In genomic region chr2:156858671-156859070, GRCm38 (mm10) we compare ENCODE assay signal across 26 mouse cellular contexts. TPM values are rescaled to one million over a fixed set of nuclear protein-coding genes. Genes with fewer than 3 reads are reported as not detected.
DNase-seq lines count a peak whose midpoint lies in the region; ATAC-seq and TF ChIP-seq lines count a peak whose summit lies in the region.
"Had no signal": no experiment of that assay in that cellular context is flagged by ENCODE, and none has a peak within 500 bp of the region (broad histone marks: within the 10 kb centered on the region; RNA-seq: fewer than 3 reads in every experiment).

No protein-coding gene starts in this region.

- H3K4me1 ChIP-seq in kidney, embryonic 16.5 days (ENCODE audit: insufficient read depth, low read length), result peaks cover 7% of the 10 kb centered on the region
- H3K4me1 ChIP-seq in lung, postnatal 0 days (ENCODE audit: insufficient read depth, low read depth, low read length), result peaks cover 6% of the 10 kb centered on the region; the same call in 1 of the 2 replicates
- H3K4me1 ChIP-seq in limb, embryonic 13.5 days, result peaks cover 36% of the 10 kb centered on the region
- H3K4me1 ChIP-seq in stomach, postnatal 0 days (replicated peaks; ENCODE audit: control insufficient read depth, insufficient read depth), result 0 out of 2 replicates have a peak, but pooled peaks cover 3% of the 10 kb centered on the region

- TF ChIP-seq CTCF in lung, postnatal 0 days (IDR thresholded peaks at IDR 0.05), result no peak
- TF ChIP-seq CTCF in stomach, postnatal 0 days (IDR thresholded peaks at IDR 0.05; ENCODE audit: low read depth), result no peak
- no peak for TF ChIP-seq CTCF in left cerebral cortex, adult 2 months (IDR thresholded peaks at IDR 0.05)

- intact Hi-C loops in left cerebral cortex, adult 2 months (cut with DNase I), result no loop called here

- H3K9ac ChIP-seq in kidney, embryonic 16.5 days (replicated peaks; ENCODE audit: low read length), result no peak overlapping the region
- H3K9ac ChIP-seq in lung, postnatal 0 days (replicated peaks; ENCODE audit: low read depth), result no peak overlapping the region
- no peak overlapping the region for H3K9ac ChIP-seq in limb, embryonic 13.5 days
- H3K9ac ChIP-seq in stomach, postnatal 0 days (ENCODE audit: low read length), result no peak overlapping the region
- H3K9ac ChIP-seq: forebrain, embryonic 15.5 days; heart, embryonic 13.5 days; liver, embryonic 14.5 days had no signal

- H3K36me3 ChIP-seq in kidney, embryonic 16.5 days (ENCODE audit: insufficient read depth, low read length), result peaks cover 17% of the 10 kb centered on the region
- peaks cover 7% of the 10 kb centered on the region; the same call in 1 of the 2 replicates for H3K36me3 ChIP-seq in lung, postnatal 0 days (ENCODE audit: insufficient read depth, low read length)
- peaks cover 31% of the 10 kb centered on the region for H3K36me3 ChIP-seq in limb, embryonic 13.5 days
- H3K36me3 ChIP-seq in stomach, postnatal 0 days (ENCODE audit: control insufficient read depth, insufficient read depth, low read length), result no peaks in the 10 kb centered on the region

- DNase-seq in kidney, postnatal 36 days, result no peak
- DNase-seq in lung, postnatal 10 days, result peak; percentile 58
- no peak for DNase-seq in lung, postnatal 0 days (ENCODE audit: low spot score)
- no peak for DNase-seq in stomach, postnatal 0 days (ENCODE audit: low spot score)
- no peak for DNase-seq in left cerebral cortex, adult 2 months (ENCODE audit: extremely low spot score in 1 of 2, low spot score in 2 of 2)
- DNase-seq: adrenal gland, adult 2 months; B cell, adult 2 months; cerebellum, adult 11-12 months; cerebellum, postnatal 10 days; gastrocnemius, postnatal 25 days; heart, adult 2 months; heart, postnatal 14 days; kidney, adult 2 months; lung, postnatal 4 days; midbrain, embryonic 14.5 days; retina, postnatal 1 day; right cerebral cortex, postnatal 25 days; spleen, adult 18-20 months had no signal

- H3K4me2 ChIP-seq in kidney, embryonic 16.5 days (replicated peaks; ENCODE audit: low read depth, low read length), result no peak overlapping the region
- no peak overlapping the region for H3K4me2 ChIP-seq in lung, postnatal 0 days (replicated peaks; ENCODE audit: low read depth, low read length)
- H3K4me2 ChIP-seq in limb, embryonic 13.5 days (replicated peaks), result no peak overlapping the region
- no peak overlapping the region for H3K4me2 ChIP-seq in stomach, postnatal 0 days (replicated peaks; ENCODE audit: low read depth)
- H3K4me2 ChIP-seq: forebrain, embryonic 15.5 days; heart, embryonic 13.5 days had no signal

- TF ChIP-seq EP300 in lung, postnatal 0 days (IDR thresholded peaks at IDR 0.05), result no peak
- TF ChIP-seq EP300 in stomach, postnatal 0 days (optimal IDR thresholded peaks at IDR 0.05), result no peak

- 71% methylated on average over 7 of the region's 7 CpGs for WGBS in kidney, embryonic 16.5 days
- 62% methylated on average over 7 of the region's 7 CpGs for WGBS in lung, postnatal 0 days
- 66% methylated on average over 7 of the region's 7 CpGs for WGBS in limb, embryonic 13.5 days
- WGBS in stomach, postnatal 0 days, result 35% methylated on average over 7 of the region's 7 CpGs

- H3K27me3 ChIP-seq in kidney, embryonic 16.5 days (ENCODE audit: insufficient read depth, low read length), result no peaks in the 10 kb centered on the region
- H3K27me3 ChIP-seq in lung, postnatal 0 days (replicated peaks; ENCODE audit: insufficient read depth, low read length), result no peaks in the 10 kb centered on the region
- no peaks in the 10 kb centered on the region for H3K27me3 ChIP-seq in limb, embryonic 13.5 days
- no peaks in the 10 kb centered on the region for H3K27me3 ChIP-seq in stomach, postnatal 0 days (ENCODE audit: control insufficient read depth, insufficient read depth, low read length)
- H3K27me3 ChIP-seq: CH12.LX; forebrain, embryonic 15.5 days; heart, embryonic 13.5 days had no signal

- ATAC-seq in kidney, embryonic 16.5 days (ENCODE audit: low FRiP score, low TSS enrichment), result no peak
- ATAC-seq in lung, postnatal 0 days, result no peak
- no peak for ATAC-seq in limb, embryonic 13.5 days (ENCODE audit: low FRiP score, low read depth)
- ATAC-seq in stomach, postnatal 0 days (ENCODE audit: low FRiP score, low TSS enrichment), result no peak
- no peak for ATAC-seq in frontal cortex, adult (ENCODE audit: low TSS enrichment)
- ATAC-seq: forebrain, embryonic 15.5 days; hindbrain, postnatal 0 days had no signal

- H3K9me3 ChIP-seq in kidney, embryonic 16.5 days (ENCODE audit: low read length), result no peaks in the 10 kb centered on the region
- no peaks in the 10 kb centered on the region for H3K9me3 ChIP-seq in lung, postnatal 0 days (ENCODE audit: low read length)
- no peaks in the 10 kb centered on the region for H3K9me3 ChIP-seq in limb, embryonic 13.5 days
- no peaks in the 10 kb centered on the region for H3K9me3 ChIP-seq in stomach, postnatal 0 days (ENCODE audit: control insufficient read depth, low read length)
- H3K9me3 ChIP-seq: forebrain, embryonic 15.5 days; heart, embryonic 13.5 days had no signal

- H3K4me3 ChIP-seq in kidney, embryonic 16.5 days (ENCODE audit: low read length), result no peak overlapping the region
- H3K4me3 ChIP-seq in lung, postnatal 0 days (ENCODE audit: low read depth, low read length), result no peak overlapping the region
- H3K4me3 ChIP-seq in limb, embryonic 13.5 days, result no peak overlapping the region
- H3K4me3 ChIP-seq in stomach, postnatal 0 days (ENCODE audit: low read depth, low read length), result no peak overlapping the region
- H3K4me3 ChIP-seq in left cerebral cortex, adult 2 months, result no peak overlapping the region
- H3K4me3 ChIP-seq: forebrain, embryonic 15.5 days; heart, adult 2 months; heart, embryonic 13.5 days had no signal

- peak overlapping the region; percentile 65; the same call in 1 of the 2 replicates for H3K27ac ChIP-seq in kidney, embryonic 16.5 days (ENCODE audit: low read length)
- H3K27ac ChIP-seq in lung, postnatal 0 days (ENCODE audit: low read length), result no peak overlapping the region
- peak overlapping the region; percentile 72 for H3K27ac ChIP-seq in limb, embryonic 13.5 days
- H3K27ac ChIP-seq in stomach, postnatal 0 days (replicated peaks), result peak overlapping the region; percentile 56; the same call in 1 of the 2 replicates
- no peak overlapping the region for H3K27ac ChIP-seq in left cerebral cortex, adult 2 months
- H3K27ac ChIP-seq: forebrain, embryonic 15.5 days; heart, adult 2 months; hindbrain, postnatal 0 days; liver, embryonic 14.5 days had no signal

RNA-seq across cellular contexts. Expression of gene 4930518I15Rik, which starts 0.9 kb away (rescaled TPM):
- 8.0 and 9.9 TPM in 2 replicates for polyA plus RNA-seq in kidney, embryonic 16.5 days (2015; fragmentation: Nextera tagmentation; extraction: Ambion mirVana)
- polyA plus RNA-seq in lung, postnatal 0 days (2015; fragmentation: Nextera tagmentation; extraction: Ambion mirVana), result 4.1 and 5.5 TPM in 2 replicates
- 13.2 and 14.9 TPM in 2 replicates for polyA plus RNA-seq in limb, embryonic 13.5 days (2015; fragmentation: Nextera tagmentation; extraction: Ambion mirVana)
- polyA plus RNA-seq in stomach, postnatal 0 days (2015; fragmentation: Nextera tagmentation; extraction: Ambion mirVana), result 2.4 and 2.7 TPM in 2 replicates
- 1 to 10 TPM; 2.8 TPM for total RNA-seq in left cerebral cortex, adult 2 months (2021)

RNA-seq across cellular contexts. Expression of gene Rab5if, which starts 4.3 kb away (rescaled TPM):
- polyA plus RNA-seq in kidney, embryonic 16.5 days (2015; fragmentation: Nextera tagmentation; extraction: Ambion mirVana), result 167 and 168 TPM in 2 replicates
- polyA plus RNA-seq in lung, postnatal 0 days (2015; fragmentation: Nextera tagmentation; extraction: Ambion mirVana), result 271 and 290 TPM in 2 replicates
- 153 and 155 TPM in 2 replicates for polyA plus RNA-seq in limb, embryonic 13.5 days (2015; fragmentation: Nextera tagmentation; extraction: Ambion mirVana)
- polyA plus RNA-seq in stomach, postnatal 0 days (2015; fragmentation: Nextera tagmentation; extraction: Ambion mirVana), result 221 and 227 TPM in 2 replicates
- total RNA-seq in left cerebral cortex, adult 2 months (2021), result 10 to 100 TPM; 87.1 to 94.4 TPM

RNA-seq across cellular contexts. Expression of gene Tgif2, which starts 18.9 kb away (rescaled TPM):
- 69.5 and 71.1 TPM in 2 replicates for polyA plus RNA-seq in kidney, embryonic 16.5 days (2015; fragmentation: Nextera tagmentation; extraction: Ambion mirVana)
- 13.7 and 15.1 TPM in 2 replicates for polyA plus RNA-seq in lung, postnatal 0 days (2015; fragmentation: Nextera tagmentation; extraction: Ambion mirVana)
- 79.8 and 87.5 TPM in 2 replicates for polyA plus RNA-seq in limb, embryonic 13.5 days (2015; fragmentation: Nextera tagmentation; extraction: Ambion mirVana)
- polyA plus RNA-seq in stomach, postnatal 0 days (2015; fragmentation: Nextera tagmentation; extraction: Ambion mirVana), result 11.9 and 13.3 TPM in 2 replicates
- total RNA-seq in left cerebral cortex, adult 2 months (2021), result under 1 TPM; 0.68 to 0.89 TPM

RNA-seq across cellular contexts. Expression of gene Sla2, which starts 28.3 kb away (rescaled TPM):
- 0.14 and 0.36 TPM in 2 replicates for polyA plus RNA-seq in kidney, embryonic 16.5 days (2015; fragmentation: Nextera tagmentation; extraction: Ambion mirVana)
- polyA plus RNA-seq in lung, postnatal 0 days (2015; fragmentation: Nextera tagmentation; extraction: Ambion mirVana), result 0.49 and 0.65 TPM in 2 replicates
- polyA plus RNA-seq in limb, embryonic 13.5 days (2015; fragmentation: Nextera tagmentation; extraction: Ambion mirVana), result 0.33 and 0.36 TPM in 2 replicates
- polyA plus RNA-seq in stomach, postnatal 0 days (2015; fragmentation: Nextera tagmentation; extraction: Ambion mirVana), result 0.10 and 0.17 TPM in 2 replicates
- under 1 TPM; 0.41 to 0.51 TPM for total RNA-seq in left cerebral cortex, adult 2 months (2021)
- total RNA-seq: adrenal gland, adult 2 months; gastrocnemius, postnatal 25 days; heart, adult 2 months; hindbrain, postnatal 0 days had no signal

Comparison
In these comparisons a context has a peak if more than half of its experiments do, and no peak if none do; other contexts are left out.
1. H3K27ac ChIP-seq: peak in kidney, embryonic 16.5 days (single experiment), limb, embryonic 13.5 days (single experiment) and stomach, postnatal 0 days (single experiment); none in lung, postnatal 0 days (single experiment) and left cerebral cortex, adult 2 months (single experiment).